Mouse (Mus musculus): ENCODE measurements around the gene Fhdc1.

The Fhdc1 gene

DNA sequence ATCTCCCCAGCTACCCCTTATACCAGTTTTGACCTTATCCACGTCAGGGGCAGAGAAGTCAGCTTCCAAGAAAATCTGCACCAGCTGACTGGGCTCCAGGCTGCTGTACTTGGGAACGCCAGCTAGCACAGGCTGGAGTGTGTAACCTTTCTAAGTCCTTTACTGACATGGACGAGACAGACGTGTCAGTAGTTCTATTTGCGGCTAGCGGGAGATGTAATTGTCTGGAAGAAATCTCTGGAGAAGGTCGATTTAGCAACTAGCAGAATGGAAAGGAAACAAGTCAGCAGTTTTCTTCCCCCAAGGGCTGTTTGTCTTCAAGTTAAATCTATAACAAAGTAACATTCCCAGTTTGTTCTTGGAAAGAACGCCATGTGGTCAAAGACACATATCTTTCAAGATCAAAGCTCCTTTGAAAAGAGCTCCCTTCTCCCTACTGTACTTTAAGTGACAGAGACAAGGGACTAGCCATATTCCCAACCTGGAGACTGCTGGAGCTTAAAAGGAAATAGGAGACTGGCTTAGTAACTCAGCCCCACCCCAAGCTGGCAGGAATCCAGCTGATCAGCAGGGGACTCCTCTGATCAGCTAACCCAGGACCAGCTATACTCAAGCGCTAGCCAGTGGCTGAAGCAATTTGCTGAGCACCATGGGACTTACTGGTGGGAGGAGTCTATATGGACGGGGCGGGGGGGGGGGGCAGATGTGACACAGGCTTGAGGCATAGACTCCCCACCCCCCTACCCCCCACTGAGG is 44.8 kb downstream of the Fhdc1 start:
- DNase-seq (ENCODE audit: low spot score in 2 of 2) = no peak

DNA sequence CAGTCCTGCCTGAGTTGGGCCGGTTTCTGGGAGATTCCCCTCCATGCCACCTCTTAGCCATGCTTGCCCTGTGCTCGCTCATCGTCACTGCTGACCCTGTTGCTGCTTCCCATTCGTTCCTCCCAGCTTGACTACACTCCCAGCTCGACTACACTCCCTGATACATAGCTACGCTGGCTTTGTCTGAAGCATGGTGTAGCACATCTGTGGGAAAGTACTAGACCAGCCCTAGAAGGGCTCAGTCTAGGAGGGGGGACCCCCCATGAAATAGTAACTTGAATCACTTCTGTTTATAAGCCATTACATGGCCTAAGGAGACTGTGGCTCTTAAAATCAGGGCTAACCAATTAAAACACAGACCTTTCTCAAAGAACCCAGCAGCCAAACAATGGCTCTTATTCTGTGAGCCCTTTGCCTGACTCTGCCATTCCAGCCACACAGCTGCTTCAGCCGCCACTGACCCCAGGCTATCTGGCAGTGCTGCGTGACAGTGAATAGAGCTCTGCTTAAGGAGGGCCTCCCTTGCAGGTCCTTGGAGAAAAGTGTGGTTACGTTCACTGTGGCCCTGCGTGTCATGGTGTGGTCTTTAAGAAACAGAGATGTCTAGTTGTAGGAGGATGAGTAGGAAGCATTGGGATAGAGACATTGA is 47.3 kb downstream of the Fhdc1 start:
- no peak for DNase-seq (ENCODE audit: low spot score in 2 of 2)

DNA sequence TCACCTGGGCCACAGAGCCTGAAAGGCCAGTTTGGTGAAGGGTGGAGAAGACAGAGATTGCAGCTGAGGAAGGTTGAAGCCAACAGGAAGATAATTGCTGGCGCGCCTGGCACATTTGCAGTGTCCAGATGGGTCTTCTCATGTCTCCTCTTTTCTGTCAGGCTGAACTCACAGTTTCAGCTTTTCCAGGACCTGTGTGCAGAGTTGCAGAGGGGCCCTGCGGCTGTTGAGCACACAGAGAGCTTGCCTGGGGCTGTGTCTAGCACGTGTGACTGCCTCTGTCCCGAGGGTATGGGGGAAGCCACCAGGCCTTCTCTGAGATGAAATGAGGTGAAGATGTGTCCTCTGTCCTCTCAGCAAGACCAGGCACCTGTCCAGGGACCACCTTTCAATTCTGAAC is 49.0 kb downstream of the Fhdc1 start:
- no peak for DNase-seq (ENCODE audit: low spot score in 2 of 2)

DNA sequence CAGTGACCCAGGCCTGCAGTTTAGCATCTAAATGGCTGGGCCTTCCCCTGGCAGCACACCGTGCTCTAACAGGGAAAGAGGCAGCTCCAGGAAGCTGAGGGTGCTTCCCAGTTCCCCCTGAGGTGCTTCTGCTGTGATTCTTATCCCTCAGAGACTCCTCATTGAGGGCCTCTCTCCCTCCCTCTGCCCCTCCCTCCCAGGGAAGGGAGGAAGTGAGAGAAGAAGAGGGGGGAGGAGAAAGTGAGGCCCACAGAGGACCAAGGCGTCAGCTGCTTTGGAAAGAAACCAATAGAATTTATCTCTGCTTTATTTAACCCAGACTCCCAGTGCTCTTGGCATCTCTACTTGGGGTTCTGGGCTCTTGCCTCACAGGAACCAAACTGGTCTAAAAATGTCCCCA is 50.1 kb downstream of the Fhdc1 start:
- DNase-seq (ENCODE audit: low spot score in 2 of 2) = no peak

DNA sequence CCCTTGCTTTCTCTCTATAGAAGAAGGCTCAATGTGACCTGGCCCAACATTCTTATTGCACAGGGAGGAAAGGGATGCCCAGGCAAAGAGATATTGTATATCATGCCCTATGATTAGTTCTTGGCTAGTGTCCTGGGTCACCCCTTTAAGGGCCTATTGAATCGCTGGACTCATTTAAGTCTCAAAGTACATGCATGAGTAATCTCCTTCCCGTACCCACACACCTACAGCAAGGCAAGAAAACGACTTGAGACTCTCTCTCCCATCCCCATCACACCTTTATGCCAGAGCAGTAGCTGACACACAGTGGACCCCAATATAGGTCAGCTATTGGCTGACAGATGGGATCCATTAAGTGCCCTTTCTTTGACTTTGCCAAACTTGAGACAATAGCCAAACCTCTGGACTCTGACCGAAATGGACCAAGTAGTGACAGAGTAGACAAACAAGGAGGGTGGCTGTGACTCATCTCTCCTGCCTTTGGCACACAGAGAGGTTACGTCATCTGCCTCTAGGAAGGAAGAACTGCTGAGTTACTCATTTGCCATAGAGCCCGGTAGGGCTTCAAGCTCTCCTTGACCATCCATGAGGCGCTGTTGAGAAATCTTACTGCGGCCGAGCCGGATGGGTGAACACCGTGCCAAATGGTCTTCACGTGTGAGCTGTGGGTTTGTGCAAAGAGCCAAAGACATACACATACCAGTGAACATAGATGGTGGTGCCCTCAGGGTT is 51.1 kb downstream of the Fhdc1 start:
- no peak for DNase-seq (ENCODE audit: low spot score in 2 of 2)

DNA sequence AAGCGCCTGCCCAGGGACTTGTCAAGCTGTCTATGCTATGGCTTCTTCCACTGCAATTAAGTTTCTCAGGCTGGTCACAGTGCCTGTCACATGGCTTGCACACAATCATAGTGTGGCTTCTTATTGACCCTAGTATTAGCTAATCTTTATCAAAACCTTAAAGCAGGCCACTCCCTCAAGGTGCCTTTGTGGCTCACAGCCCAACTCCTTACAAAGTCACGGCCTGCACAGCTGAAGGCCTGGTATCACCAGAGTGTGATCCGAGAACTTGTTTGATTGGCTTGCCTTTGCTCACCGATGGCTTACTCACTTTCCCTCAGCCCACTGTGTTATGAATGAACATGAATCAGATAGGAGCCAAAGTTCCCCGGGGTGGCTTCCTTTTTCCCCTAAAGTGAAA is 52.5 kb downstream of the Fhdc1 start:
- DNase-seq (ENCODE audit: low spot score in 2 of 2) = no peak

DNA sequence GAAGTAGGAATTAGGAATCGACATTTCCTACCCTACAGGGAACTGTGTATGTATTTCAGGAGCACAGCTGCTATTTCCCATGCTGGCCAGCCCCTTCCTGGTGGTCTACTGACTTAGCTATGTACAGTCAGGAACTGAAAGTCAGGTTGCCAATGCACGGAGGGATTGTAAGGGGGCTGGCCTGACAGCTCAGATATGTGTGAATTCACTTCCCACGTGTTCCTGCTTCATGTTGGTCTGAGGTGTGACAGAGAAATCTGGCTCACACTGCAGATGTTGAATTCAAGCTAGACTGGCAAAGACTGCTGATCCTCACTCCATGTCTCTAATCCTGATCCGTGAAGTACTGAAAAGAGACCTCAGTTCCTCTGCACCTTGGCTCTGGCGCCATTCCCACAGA is 57.9 kb downstream of the Fhdc1 start:
- DNase-seq (ENCODE audit: low spot score in 2 of 2) = no peak

DNA sequence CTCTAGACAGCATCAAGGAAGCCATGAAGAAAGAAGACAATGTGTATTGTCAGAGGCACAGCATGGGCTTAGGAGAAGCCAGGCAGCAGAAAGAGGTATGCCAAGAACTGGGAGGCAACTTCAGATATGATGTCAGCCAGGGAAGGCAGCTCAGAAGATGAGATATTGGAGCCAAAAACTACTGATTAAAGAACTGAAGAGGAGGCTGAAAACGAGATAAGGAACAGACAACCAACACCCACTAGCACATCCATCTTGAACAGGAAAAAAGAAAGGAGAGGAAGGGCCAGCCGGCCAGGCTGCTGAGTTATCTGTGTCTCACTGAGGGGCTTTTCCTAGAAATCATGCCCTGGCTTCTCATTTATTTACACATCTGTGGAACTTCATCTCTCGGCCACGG is 66.4 kb downstream of the Fhdc1 start:
- DNase-seq (ENCODE audit: low spot score in 2 of 2) = no peak

DNA sequence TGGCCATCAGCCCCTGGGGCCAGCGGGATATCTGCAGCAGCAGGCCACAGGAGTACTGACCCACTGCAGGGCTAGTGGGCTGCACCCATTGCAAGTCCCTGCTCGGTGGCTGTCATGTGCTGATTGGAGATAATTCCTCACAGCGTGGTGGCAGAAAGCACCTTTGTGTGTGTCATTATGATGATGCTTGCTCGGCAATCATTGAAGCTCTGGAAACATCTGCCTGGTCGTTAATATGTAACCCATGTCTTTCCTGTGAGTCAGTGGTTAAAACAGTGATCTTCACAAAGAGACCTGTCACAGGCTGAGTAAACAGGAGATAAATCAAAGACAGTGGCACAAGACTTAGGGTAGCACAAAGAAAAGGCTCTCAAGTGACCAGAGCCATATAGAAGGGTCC is 67.3 kb downstream of the Fhdc1 start:
- no peak for DNase-seq (ENCODE audit: low spot score in 2 of 2)

DNA sequence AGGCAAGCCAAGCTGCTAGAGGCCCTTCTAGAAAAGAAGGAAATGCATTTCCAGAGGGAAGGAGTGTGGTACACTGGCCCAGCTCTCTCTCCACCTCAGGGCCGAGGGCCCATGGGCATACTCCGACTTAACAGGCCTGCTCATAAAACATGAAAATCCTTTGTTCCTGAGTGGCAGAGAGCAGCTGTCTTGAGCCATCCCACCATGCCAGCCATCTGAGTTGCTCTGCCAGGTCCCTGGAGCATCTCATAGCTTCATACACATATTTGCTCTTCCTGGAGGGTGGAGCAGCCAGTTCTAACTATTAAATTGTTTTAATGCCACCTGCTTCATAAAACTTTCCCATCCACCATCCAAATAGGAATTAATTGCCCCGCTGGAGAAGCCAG is 70.8 kb downstream of the Fhdc1 start:
- DNase-seq (ENCODE audit: low spot score in 2 of 2) = no peak

DNA sequence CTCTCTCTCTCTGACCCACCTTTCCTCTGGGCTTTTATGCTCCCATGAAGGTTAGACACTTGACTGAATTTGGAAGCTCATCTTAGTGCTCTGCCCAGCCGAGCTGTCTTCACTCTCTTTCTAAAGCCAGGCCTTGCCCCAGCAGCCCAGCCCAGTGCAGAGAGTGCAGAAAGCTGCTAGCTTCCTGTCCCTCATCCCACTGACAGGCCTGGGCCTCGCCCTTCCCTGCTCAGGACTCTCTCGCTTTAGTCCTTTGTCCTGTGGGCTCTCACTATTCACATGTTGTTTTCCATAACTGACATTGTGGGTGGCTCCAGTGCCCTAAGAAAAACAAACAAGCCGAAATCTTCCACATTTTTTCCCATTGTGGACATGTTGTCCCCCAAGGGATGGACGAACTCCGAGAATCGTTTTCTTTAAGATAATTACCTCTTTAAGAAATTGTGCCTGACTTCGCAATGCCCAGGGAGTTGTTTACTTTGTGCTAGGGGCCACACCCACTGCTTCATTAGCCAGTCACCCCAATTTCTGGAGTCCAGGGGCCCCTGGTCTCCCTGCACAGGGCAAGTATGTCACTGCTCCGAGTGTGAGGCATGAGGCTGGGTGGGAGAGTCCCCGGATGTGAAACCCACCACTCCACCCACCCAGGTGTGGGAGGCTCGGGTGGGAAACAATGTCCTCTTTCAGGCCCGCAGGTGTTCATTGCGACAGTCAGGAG is 71.3 kb downstream of the Fhdc1 start:
- no peak for DNase-seq (ENCODE audit: low spot score in 2 of 2)

DNA sequence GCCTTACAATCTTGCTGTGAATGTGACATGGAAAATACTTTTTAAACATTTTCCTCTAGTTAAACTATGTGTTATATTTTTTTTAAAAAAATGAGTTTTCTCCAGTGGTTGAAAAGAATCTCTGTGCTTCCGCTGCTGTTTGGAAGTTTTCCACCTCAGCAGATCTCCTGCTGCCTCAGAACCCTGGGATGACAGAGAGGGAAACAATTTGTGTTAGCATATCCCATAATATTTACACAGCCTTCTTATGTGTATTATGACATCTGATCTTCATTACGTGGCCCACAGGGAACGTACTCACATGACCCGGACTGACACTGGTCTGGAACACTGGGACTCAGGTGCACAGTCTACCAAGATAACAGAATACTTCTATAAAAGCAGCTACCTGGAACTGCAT is 74.7 kb downstream of the Fhdc1 start:
- DNase-seq (ENCODE audit: low spot score in 2 of 2) = no peak

DNA sequence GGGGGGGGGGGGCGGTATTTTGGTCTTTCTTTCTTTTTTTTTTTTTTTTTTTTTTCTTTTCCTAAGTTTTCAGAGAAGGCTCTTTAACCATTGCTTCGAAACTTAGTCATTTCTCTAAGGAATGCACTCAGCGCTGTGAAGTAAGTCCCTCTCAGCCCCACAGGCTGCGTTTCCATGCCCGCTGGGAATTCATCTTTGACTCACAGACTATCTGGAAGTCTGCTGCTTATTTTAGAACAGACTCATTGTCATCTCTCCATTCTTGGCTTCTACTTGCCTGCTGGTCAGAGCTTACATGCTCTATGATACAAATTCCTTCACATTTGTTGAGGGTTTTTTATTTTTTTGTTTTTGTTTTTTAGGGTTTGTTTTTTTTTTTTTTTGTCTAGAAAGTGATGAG is 76.8 kb downstream of the Fhdc1 start:
- no peak for DNase-seq (ENCODE audit: low spot score in 2 of 2)

DNA sequence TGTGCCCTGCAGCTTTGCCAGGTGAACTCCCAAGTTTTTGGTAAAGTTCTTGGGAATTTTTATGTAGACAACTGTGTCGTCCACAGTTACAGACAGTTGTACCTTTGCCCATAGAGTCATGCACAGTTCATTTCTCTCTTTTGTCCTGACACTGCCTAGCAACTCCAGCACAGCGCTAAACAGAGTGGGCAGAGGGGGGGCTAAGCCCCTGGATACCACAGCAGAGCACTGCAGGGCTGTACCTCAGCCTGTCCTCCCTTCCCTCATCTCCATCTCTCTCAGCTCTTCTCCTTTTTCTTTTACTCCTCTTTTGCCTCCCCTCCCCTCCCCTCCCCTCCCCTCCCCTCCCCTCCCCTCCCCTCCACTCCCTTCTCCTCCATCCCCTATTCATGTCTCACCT is 77.5 kb downstream of the Fhdc1 start:
- no peak for DNase-seq (ENCODE audit: low spot score in 2 of 2)

DNA sequence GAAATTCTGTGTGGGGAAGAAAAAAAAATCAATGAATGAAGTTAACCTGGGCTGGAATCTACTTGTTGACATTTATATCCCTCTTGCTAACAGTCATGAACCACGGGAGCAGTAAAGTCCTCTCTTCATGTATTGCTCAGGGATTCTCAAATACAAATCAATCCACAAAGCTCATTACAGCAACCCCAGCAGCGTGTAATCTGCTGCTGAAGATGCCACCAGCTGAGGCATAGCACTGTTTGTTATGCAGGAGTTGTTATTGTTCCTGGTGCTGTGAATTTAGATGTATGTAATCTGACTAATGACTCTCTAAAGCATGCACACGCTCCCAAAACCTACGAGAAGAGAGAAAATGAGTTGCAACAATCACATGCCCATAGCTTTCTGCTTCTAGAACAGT is 82.3 kb downstream of the Fhdc1 start:
- no peak for DNase-seq (ENCODE audit: low spot score in 2 of 2)

DNA sequence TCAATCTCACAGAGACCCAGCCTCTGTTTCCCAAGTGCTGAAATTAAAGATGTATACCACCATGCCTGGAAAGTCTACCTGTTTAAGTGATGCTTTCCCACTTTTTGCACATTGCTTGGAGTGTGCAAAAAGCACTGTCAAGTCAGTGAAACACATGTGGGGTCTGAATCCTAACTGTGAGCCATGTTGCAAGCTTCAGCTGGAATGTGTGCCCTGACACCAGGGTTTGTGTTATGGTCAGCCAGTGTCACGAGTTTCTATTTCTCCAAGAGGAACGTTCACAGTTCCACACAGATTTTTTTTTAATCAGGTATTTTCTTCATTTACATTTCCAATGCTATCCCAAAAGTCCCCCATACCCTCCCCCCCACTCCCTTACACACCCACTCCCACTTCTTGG is 84.0 kb downstream of the Fhdc1 start:
- DNase-seq (ENCODE audit: low spot score in 2 of 2) = no peak

DNA sequence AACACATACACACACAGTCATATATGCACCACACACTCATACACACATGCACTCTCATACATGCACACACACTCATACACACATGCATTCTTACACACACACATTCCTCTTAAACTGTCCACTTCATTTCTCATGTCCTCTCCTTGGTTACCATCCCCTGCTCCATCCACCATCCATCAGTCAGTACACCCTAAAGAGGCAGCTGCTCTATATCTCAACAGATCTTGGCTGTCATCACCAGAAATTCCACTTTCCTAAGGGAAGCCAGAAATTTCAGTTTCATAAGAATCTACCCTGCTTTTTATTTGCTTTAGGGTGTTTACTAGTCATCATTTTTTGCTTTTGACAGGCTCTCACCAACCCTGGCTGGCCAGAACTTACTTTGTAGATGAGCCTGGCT is 84.4 kb downstream of the Fhdc1 start:
- no peak for DNase-seq (ENCODE audit: low spot score in 2 of 2)

DNA sequence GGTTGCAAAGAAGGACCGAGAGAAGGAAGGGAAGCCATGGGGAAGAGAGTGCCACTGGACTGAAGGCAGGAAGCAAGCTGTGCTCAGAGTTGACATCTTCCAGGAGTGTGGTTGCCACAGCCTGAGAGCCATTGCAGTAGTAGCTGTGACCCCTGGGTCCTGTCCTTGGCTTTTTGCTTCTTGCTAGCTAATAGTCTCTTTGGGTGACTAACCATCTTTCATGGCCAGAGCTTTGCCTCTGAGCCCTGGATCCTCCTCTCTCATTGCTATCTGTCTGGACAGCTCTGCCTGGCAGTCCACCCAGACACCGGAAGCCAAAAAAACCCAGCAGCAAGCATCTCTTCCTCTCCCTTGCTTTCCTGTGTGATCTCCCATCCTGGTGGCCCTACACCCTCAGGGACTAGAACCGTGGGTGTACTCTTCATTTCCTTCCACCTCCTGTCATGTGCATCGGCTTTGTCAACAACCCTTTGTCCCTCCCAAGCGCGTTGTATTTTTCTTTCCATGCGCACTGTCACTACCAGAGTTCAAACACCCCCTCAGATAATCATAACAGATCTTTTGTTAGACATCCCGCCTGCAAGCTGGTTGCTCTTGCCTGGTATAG is 85.3 kb downstream of the Fhdc1 start:
- no peak for DNase-seq (ENCODE audit: low spot score in 2 of 2)
